Mouse (Mus musculus) olfactory bulb, adult 2 months (tissue): ENCODE results near the gene Prima1.

Experiments used
- CTCF ChIP-seq: fragments of 200-500 bp; IDR thresholded peaks from 2 replicates; pipeline ENCODE4 v1.5.1; 2012; ENCODE audit warnings: low read depth, mild to moderate bottlenecking, low read length, moderate library complexity; ENCODE audit not compliant: insufficient read depth
- POLR2A ChIP-seq: fragments of 200-500 bp; IDR thresholded peaks from 2 replicates; pipeline ENCODE4 v1.6.1; 2012; ENCODE audit warnings: mild to moderate bottlenecking, low read depth, low read length, moderate library complexity; ENCODE audit not compliant: insufficient read depth

- TF ChIP-seq CTCF (no peak), POLR2A (0 out of 2 replicates have a peak, but pooled peaks have one; percentile 15)
Observed at GRCm38 (mm10) chr12:103242083-103242581, at the start of gene Prima1.
